Mouse (Mus musculus) layer of hippocampus, adult 8-10 months (tissue): ENCODE data around the gene Olfr61. TPM values are rescaled to one million over a fixed set of nuclear protein-coding genes. Genes with fewer than 3 reads are reported as not detected.
"Not testable (repeated sequence)": the region's sequence is repeated elsewhere in the genome, so short reads cannot be mapped to it uniquely, and the experiment has no call there.

Source experiments
- DNase-seq, 2 experiments: peaks; one replicate each; pipeline ENCODE4 v3.0.0; 2022; ENCODE audit warnings: low spot score in 2 of 2
- total RNA-seq, 4 experiments: library from RNA; stranded (reverse); gene quantifications; 2 replicates each; pipeline ENCODE4 v1.2.4; 2022

Olfr61 gene
- not detected for total RNA-seq

DNA sequence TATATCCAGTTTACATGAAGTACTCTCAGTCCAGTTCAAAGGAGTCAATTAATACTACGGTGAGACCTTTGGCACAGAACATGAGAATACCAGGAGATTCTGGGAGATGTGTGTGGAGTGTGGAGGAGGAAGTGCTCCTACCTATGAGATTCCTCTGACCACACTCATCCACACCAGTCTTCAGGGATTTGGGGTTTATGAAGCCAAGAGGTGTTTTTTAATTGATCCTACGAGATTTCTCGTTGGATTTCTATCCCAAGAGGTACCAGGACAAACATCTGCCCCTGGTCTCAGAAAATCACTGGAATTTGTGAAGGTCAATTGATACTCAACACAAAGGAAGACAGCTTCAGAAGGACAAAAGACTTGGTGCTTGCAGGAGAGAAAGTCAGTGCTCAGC is at the start of gene Olfr61:
Olfr61 (plus strand) TSS at position 301 of the 400 bp plus-strand sequence.
- DNase-seq, result not testable (repeated sequence)

DNA sequence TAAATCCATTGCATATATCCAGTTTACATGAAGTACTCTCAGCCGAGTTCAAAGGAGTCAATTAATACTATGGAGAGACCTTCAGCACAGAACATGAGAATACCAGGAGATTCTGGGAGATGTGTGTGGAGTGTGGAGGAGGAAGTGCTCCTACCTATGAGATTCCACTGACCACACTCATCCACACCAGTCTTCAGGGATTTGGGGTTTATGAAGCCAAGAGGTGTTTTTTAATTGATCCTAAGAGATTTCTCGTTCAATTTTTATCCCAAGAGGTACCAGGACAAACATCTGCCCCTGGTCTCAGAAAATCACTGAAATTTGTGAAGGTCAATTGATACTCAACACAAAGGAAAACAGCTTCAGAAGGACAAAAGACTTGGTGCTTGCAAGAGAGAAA is 27.8 kb upstream of the Olfr61 start, which contains the start of gene Olfr46:
Olfr46 (plus strand) TSS at position 301 of the 400 bp plus-strand sequence.
- not testable (repeated sequence) for DNase-seq

DNA sequence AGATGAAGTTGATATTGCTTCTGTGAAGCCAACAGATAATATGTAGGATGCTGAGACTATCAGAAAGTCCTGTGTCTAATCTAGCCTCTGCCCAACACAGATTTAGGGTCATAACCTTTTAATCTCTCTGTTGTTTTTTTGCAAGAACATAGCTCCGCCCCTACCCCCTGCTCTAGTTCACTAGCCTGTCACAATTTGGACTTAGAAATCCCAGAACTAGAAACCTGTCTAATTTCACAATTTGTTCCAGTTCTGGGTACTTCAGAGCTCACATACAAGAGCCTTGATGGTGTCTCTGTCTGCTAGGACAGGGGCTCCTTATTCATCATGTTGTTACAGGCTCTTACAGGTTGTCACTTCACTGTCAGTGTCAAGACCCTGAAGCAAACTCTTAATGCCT is 1.8 kb downstream of the Olfr61 start:
- no peak for DNase-seq

DNA sequence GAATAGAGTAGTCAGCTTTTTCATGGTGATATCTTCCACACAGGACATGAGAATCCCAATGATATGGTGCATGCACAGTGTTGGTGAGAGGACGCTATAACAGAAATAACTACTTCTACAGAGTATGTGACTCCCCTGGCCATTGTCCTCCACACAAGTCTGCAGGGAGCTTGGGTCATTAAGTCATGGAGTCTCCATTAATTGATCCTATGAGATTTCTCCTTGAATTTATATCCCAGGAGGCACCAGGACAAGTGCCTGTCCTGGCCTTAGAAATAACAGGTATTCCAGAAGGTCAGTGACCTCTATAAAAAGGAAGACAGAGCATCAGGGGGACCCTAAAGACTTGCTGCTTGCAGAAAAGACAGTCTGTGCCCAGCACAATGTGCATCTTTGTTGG is 17.4 kb downstream of the Olfr61 start, which contains the start of gene Olfr53:
Olfr53 (plus strand) TSS at position 301 of the 400 bp plus-strand sequence.
- DNase-seq, result no peak

DNA sequence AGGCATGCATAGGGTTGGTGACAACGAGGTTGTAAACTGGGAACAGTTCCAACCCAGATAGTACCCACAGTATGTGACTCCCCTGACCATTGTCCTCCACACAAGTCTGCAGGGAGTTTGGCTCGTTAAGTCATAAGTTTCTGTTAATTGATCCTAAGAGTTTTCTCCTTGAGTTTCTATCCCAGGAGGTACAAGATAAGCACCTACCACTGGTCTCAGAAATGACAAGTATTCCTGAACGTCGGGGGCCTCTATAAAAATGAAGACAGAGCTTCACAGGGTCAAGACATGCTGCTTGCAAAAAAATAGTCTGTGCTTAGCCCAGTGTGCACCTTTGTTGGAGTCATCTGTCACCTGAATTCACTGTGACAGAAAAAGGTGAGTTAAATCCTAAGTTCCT is 30.9 kb downstream of the Olfr61 start, which contains the start of gene Olfr539:
Olfr539 (plus strand) TSS at position 301 of the 400 bp plus-strand sequence.
- DNase-seq, result no peak

DNA sequence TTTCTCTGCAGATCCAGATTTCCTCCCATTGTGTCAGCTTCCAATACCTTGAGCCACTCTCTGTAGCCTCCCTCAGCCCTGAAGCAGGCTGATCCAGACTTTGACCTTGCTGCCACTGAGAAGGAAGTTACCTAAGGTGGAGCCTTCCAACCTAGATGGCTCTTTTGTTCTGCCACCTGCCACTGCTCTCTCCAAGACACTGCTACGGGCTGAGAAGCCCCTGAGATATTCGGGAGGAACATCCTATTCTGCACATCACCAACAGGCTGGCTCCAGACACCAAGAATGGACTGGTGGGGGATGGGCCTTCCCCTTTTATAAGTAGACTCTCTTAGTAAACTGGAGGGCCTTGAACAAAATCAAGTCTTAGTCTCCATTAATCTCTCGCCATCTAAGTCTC is 41.9 kb downstream of the Olfr61 start:
- DNase-seq, result not testable (repeated sequence)

DNA sequence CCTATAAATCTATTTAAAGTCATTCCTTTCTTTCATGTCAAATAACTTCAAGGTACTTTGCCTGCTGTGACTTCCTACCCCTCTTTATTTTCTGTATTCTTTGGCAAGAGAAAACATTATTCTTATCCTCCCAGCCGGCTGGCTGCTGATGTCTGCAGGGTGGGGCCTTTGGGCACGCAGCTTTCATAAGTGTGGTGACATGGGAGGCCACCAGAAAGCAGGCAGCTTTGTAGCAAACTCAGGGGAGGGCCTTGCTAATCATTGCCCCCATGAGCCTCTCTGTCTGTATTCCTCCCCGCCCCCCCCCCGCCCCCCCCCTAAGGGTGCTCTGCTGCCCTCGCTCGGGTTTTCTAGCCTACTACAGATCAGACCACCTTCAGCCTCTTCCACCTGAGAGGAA is 47.1 kb downstream of the Olfr61 start:
- DNase-seq, result no peak

DNA sequence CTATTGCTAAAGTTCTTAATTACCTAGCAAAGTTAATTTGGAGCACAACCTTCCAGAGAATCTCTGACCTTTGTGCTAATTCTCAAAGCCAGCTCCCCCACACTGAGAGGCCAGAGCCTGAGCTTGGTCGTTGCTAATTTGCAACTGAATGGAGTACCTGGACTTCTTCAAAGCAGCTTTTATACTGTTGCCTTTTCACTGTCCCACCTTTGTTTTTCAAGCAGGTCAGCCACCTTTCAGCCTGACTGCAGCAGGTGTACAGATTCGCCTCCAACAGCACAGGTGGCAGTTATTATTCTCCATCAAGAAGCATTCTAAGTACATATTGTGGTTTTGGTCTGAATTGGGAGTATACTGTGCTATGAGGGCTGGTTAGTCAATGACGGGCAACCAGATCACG is 50.8 kb downstream of the Olfr61 start:
- DNase-seq, result not testable (repeated sequence)

DNA sequence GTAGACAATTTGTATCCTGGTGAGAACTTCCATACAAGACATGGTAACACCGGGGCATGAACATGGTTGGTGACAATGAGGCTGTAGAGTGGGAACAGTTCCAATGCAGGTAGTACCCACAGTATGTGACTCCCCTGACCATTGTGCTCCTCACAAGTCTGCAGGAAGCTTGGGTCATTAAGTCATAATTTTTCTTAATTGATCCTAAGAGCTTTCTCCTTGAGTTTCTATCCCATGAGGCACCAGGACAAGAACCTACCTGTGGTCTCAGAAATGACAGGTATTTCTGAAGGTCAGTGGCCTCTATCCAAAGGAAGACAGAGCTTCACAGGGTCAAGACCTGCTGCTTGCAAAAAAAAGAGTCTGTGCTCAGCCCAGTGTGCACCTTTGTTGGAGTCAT is 52.9 kb downstream of the Olfr61 start, which contains the start of gene Olfr45:
Olfr45 (plus strand) TSS at position 301 of the 400 bp plus-strand sequence.
- no peak for DNase-seq

Other genes starting within 250 kb of the Olfr61 start
- not detected for gene Olfr531, start 226.1 kb upstream of the Olfr61 start, total RNA-seq
- not detected for gene Olfr532, start 207.3 kb upstream of the Olfr61 start, total RNA-seq
- gene Olfr533, start 165.6 kb upstream of the Olfr61 start, total RNA-seq, result not detected
- gene Olfr535, start 144.8 kb upstream of the Olfr61 start, total RNA-seq, result under 1 TPM in 3 of 4 experiments, not detected in 1; 0.29 to 0.96 (median 0.43) TPM
- not detected for gene Olfr536, start 121.6 kb upstream of the Olfr61 start, total RNA-seq
- not detected for gene Olfr538, start 61.1 kb upstream of the Olfr61 start, total RNA-seq
- gene Olfr46, start 27.7 kb upstream of the Olfr61 start, total RNA-seq, result under 1 TPM; 0.14 to 0.87 (median 0.40) TPM
- gene Olfr53, start 17.5 kb downstream of the Olfr61 start, total RNA-seq, result under 1 TPM in 1 of 4 experiments, not detected in 3; 0.54 TPM
- gene Olfr539, start 31.0 kb downstream of the Olfr61 start, total RNA-seq, result under 1 TPM; 0.18 to 0.36 (median 0.26) TPM
- gene Olfr45, start 53.0 kb downstream of the Olfr61 start, total RNA-seq, result under 1 TPM; 0.04 to 0.12 (median 0.08) TPM
- gene Olfr541, start 68.3 kb downstream of the Olfr61 start, total RNA-seq, result under 1 TPM in 1 of 4 experiments, not detected in 3; 0.23 TPM
- under 1 TPM in 1 of 4 experiments, not detected in 3; 0.35 TPM for gene Cyp2e1, start 134.8 kb downstream of the Olfr61 start, total RNA-seq
- under 1 TPM in 3 of 4 experiments, not detected in 1; 0.43 to 0.72 (median 0.63) TPM for gene Syce1, start 158.9 kb downstream of the Olfr61 start, total RNA-seq
- gene Zfp941, start 193.2 kb downstream of the Olfr61 start, total RNA-seq, result 10 to 100 TPM; 16.3 to 17.8 (median 16.7) TPM
- gene Urah, start 206.0 kb downstream of the Olfr61 start, total RNA-seq, result 1 to 10 TPM; 2.3 to 3.6 (median 2.6) TPM
- not detected for gene Scgb1c1, start 216.6 kb downstream of the Olfr61 start, total RNA-seq
- not detected for gene Odf3, start 218.8 kb downstream of the Olfr61 start, total RNA-seq
- 1 to 10 TPM in 1 of 4 experiments, under 1 TPM in 2, not detected in 1; 0.43 to 1.5 (median 0.85) TPM for gene Gm45785, start 227.4 kb downstream of the Olfr61 start, total RNA-seq
- gene Ric8a, start 228.0 kb downstream of the Olfr61 start, total RNA-seq, result 10 to 100 TPM; 74.6 to 79.7 (median 77.3) TPM
- 10 to 100 TPM; 24.8 to 28.6 (median 26.2) TPM for gene Bet1l, start 228.6 kb downstream of the Olfr61 start, total RNA-seq